Mouse (Mus musculus) myocyte (in vitro differentiated cells): ENCODE data around the gene 9930022D16Rik. TPM values are rescaled to one million over a fixed set of nuclear protein-coding genes. Genes with fewer than 3 reads are reported as not detected.

Experiments
- H3K27me3 ChIP-seq: one replicate; pipeline ENCODE4 v1.6.1; 2011; ENCODE audit not compliant: control insufficient read depth, insufficient read depth, insufficient read length
- H3K36me3 ChIP-seq: one replicate; pipeline ENCODE4 v1.6.1; 2011; ENCODE audit not compliant: control insufficient read depth, insufficient read depth
- H3K4me2 ChIP-seq: one replicate; pipeline ENCODE4 v1.6.1; 2011; ENCODE audit warnings: low read depth, control low read depth
- H3K4me3 ChIP-seq: one replicate; pipeline ENCODE4 v1.5.1; 2011; ENCODE audit warnings: mild to moderate bottlenecking, control low read depth, moderate library complexity
- H3K79me2 ChIP-seq: one replicate; pipeline ENCODE4 v1.6.1; 2011; ENCODE audit not compliant: control insufficient read depth, insufficient read depth
- H3ac ChIP-seq: one replicate; pipeline ENCODE4 v1.6.1; 2011; ENCODE audit not compliant: control insufficient read depth, insufficient read length
- CEBPB ChIP-seq: IDR thresholded peaks from 2 replicates; pipeline ENCODE4 v1.6.1; 2011; ENCODE audit warnings: mild to moderate bottlenecking, moderate library complexity; ENCODE audit not compliant: poor library complexity, insufficient read depth, severe bottlenecking
- E2F4 ChIP-seq: IDR thresholded peaks from one replicate; pipeline ENCODE4 v1.6.1; 2011; ENCODE audit warnings: mild to moderate bottlenecking, control low read depth, moderate library complexity; ENCODE audit not compliant: insufficient read depth
- MAX ChIP-seq: IDR thresholded peaks from one replicate; pipeline ENCODE4 v1.6.1; 2011; ENCODE audit warnings: low read depth, mild to moderate bottlenecking, control low read depth
- MYOD1 ChIP-seq, 3 experiments: IDR thresholded peaks; one replicate each; pipeline ENCODE4 v1.6.1; 2011; ENCODE audit warnings: control low read depth in 2 of 3, low read depth in 2 of 3, mild to moderate bottlenecking in 2 of 3, moderate library complexity in 1 of 3; ENCODE audit not compliant: insufficient read length in 2 of 3, control insufficient read depth in 1 of 3
- MYOG ChIP-seq, 3 experiments: IDR thresholded peaks; one replicate each; pipeline ENCODE4 v1.6.1; 2011; ENCODE audit warnings: control low read depth in 2 of 3, low read depth in 2 of 3, mild to moderate bottlenecking in 2 of 3; ENCODE audit not compliant: insufficient read length in 2 of 3, control insufficient read depth in 1 of 3, insufficient read depth in 1 of 3
- POLR2A ChIP-seq: IDR thresholded peaks from one replicate; pipeline ENCODE4 v1.6.1; 2011; ENCODE audit warnings: low read depth, mild to moderate bottlenecking, control low read depth, moderate library complexity; ENCODE audit not compliant: insufficient read length
- POLR2AphosphoS2 ChIP-seq: IDR thresholded peaks from one replicate; pipeline ENCODE4 v1.6.1; 2011; ENCODE audit warnings: low read depth, control low read depth; ENCODE audit not compliant: insufficient read length
- REST ChIP-seq: IDR thresholded peaks from one replicate; pipeline ENCODE4 v1.6.1; 2011; ENCODE audit warnings: mild to moderate bottlenecking, control low read depth, moderate library complexity; ENCODE audit not compliant: insufficient read depth, insufficient read length
- SRF ChIP-seq: IDR thresholded peaks from one replicate; pipeline ENCODE4 v1.6.1; 2011; ENCODE audit warnings: low read depth; ENCODE audit not compliant: control insufficient read depth, insufficient read length
- TCF12 ChIP-seq: IDR thresholded peaks from one replicate; pipeline ENCODE4 v1.6.1; 2011; ENCODE audit warnings: mild to moderate bottlenecking, control low read depth; ENCODE audit not compliant: poor library complexity, insufficient read depth, severe bottlenecking
- TCF3 ChIP-seq: IDR thresholded peaks from one replicate; pipeline ENCODE4 v1.6.1; 2011; ENCODE audit warnings: low read depth, control low read depth; ENCODE audit not compliant: insufficient read length
- USF1 ChIP-seq: IDR thresholded peaks from one replicate; pipeline ENCODE4 v1.6.1; 2011; ENCODE audit warnings: low read depth, mild to moderate bottlenecking, control low read depth, moderate library complexity
- polyA plus RNA-seq: library from polyadenylated mRNA; unstranded; fragments of >200 nt; fragmentation: generic; extraction: Trizol; gene quantifications from one replicate; pipeline ENCODE4 v1.2.1, GENCODE M21; 2012; ENCODE audit warnings: missing spikeins

9930022D16Rik gene
- polyA plus RNA-seq, 1 experiment, result not detected

GRCm38 (mm10) chr11:109369026-109369637 is 44.6 kb upstream of the 9930022D16Rik start:
- H3K4me3 ChIP-seq, result no peak overlapping the region
- H3K36me3 ChIP-seq, result peaks cover 11% of the 10 kb centered on the region

DNA sequence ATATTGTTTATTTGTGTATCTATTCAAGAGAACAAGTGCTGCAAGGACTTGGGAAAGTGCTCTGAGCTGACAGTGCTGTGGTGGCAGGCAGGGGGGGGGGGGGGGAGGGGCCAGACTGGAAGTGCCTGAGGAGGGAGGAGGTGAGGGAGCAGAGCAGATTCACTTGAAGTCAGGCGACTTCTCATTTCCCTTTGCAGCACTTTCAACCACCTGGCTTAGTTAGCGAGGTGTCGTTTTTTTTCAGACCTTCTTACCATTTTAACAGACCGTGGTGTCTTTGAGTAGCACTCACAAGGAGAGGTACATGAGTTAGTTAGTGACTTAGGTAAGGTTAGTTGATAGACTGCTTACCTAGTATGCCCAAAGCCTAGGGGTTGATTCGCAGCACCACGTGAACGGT is 38.3 kb upstream of the 9930022D16Rik start:
- H3ac ChIP-seq, result no peak overlapping the region
- peaks cover 3% of the 10 kb centered on the region for H3K36me3 ChIP-seq
- H3K79me2 ChIP-seq, result peaks cover 99% of the 10 kb centered on the region
- H3K4me2 ChIP-seq, result no peak overlapping the region
- no peak for TF ChIP-seq TCF12
- no peak for TF ChIP-seq SRF
- TF ChIP-seq E2F4, result no peak
- TF ChIP-seq MYOG (IDR thresholded peaks at IDR 0.05; ENCODE audit: control insufficient read depth in 1 of 3, insufficient read depth in 1 of 3, insufficient read length in 2 of 3, low read depth in 2 of 3), result no peak
- TF ChIP-seq POLR2A, result no peak
- TF ChIP-seq USF1, result no peak
- no peak overlapping the region for H3K4me3 ChIP-seq
- H3K27me3 ChIP-seq, result no peaks in the 10 kb centered on the region

More at GRCm38 (mm10) chr11:109369026-109369637, 44.6 kb upstream of the 9930022D16Rik start:
- Histone ChIP-seq H3K79me2 (peaks cover 100% of the 10 kb centered on the region), H3ac (no peak overlapping the region), H3K27me3 (no peaks in the 10 kb centered on the region), H3K4me2 (no peak overlapping the region)
- no peak for TF ChIP-seq MYOG (IDR thresholded peaks at IDR 0.05; ENCODE audit: control insufficient read depth in 1 of 3, insufficient read depth in 1 of 3, insufficient read length in 2 of 3, low read depth in 2 of 3)
- TF ChIP-seq POLR2AphosphoS2, result no peak
- TF ChIP-seq REST, result no peak
- TF ChIP-seq E2F4, result no peak
- TF ChIP-seq USF1, result no peak
- TF ChIP-seq CEBPB, result no peak
- TF ChIP-seq POLR2A, result no peak
- TF ChIP-seq TCF12, result no peak
- TF ChIP-seq TCF3, result no peak
- no peak for TF ChIP-seq MYOD1 (IDR thresholded peaks at IDR 0.05; ENCODE audit: control insufficient read depth in 1 of 3, insufficient read length in 2 of 3, low read depth in 2 of 3)
- no peak for TF ChIP-seq SRF
- TF ChIP-seq MAX, result no peak

GRCm38 (mm10) chr11:109376484-109377143 is 37.1 kb upstream of the 9930022D16Rik start:
- peaks cover 3% of the 10 kb centered on the region for H3K36me3 ChIP-seq
- no peak overlapping the region for H3K4me2 ChIP-seq
- H3K4me3 ChIP-seq, result no peak overlapping the region
- H3K27me3 ChIP-seq, result no peaks in the 10 kb centered on the region
- no peak overlapping the region for H3ac ChIP-seq
- H3K79me2 ChIP-seq, result peaks cover 99% of the 10 kb centered on the region
- TF ChIP-seq MYOG (IDR thresholded peaks at IDR 0.05; ENCODE audit: control insufficient read depth in 1 of 3, insufficient read depth in 1 of 3, insufficient read length in 2 of 3, low read depth in 2 of 3), result no peak
- TF ChIP-seq USF1, result no peak

DNA sequence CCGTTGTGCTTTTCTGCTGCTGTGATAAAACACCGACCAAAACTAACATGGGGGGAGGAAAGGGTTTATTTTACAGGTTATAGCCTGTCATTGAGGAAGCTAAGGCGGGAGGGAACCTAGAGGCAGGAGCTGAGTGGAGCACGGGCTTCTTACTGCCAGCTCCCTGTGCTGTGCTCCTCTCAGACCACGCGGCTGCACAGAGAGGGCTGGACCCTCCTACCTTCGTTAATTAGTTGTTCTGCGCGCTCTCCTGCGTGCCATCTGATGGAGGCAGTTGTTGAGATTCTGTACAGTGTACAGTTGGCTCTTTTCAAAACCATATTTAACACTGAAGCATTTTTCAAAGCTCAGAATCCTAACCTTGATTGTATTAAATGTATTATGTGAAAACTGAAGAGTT is 36.2 kb upstream of the 9930022D16Rik start:
- Histone ChIP-seq H3K4me2 (no peak overlapping the region), H3ac (no peak overlapping the region), H3K79me2 (peaks cover 98% of the 10 kb centered on the region), H3K36me3 (peaks cover 3% of the 10 kb centered on the region), H3K27me3 (no peaks in the 10 kb centered on the region), H3K4me3 (no peak overlapping the region)
- TF ChIP-seq REST (no peak), TCF3 (no peak), E2F4 (no peak), CEBPB (no peak), POLR2A (no peak)

DNA sequence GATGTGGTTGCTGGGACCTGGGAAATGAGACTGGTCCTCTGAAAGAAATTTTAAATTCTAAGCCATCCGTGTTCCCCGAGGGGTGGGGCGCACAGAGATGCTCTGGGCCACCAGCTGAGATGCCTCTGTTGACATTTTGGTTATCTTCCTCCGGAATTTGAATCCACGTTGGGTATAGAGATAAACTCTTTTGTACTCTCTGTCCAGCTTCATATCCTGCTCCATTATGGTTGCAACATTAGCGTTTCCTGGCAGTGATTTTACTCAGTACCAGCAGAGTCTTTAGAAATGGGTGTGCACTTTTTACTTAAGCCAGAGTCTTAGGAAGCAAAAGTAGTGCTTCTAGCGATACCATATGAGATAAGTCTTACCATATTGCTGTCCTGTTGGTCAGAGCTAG is 35.7 kb upstream of the 9930022D16Rik start:
- Histone ChIP-seq H3K27me3 (no peaks in the 10 kb centered on the region), H3K4me2 (no peak overlapping the region), H3ac (no peak overlapping the region), H3K4me3 (no peak overlapping the region), H3K79me2 (peaks cover 98% of the 10 kb centered on the region), H3K36me3 (peaks cover 3% of the 10 kb centered on the region)
- TF ChIP-seq MAX, result no peak
- no peak for TF ChIP-seq SRF
- no peak for TF ChIP-seq POLR2AphosphoS2
- no peak for TF ChIP-seq USF1
- no peak for TF ChIP-seq MYOG (IDR thresholded peaks at IDR 0.05; ENCODE audit: control insufficient read depth in 1 of 3, insufficient read depth in 1 of 3, insufficient read length in 2 of 3, low read depth in 2 of 3)
